Mouse (Mus musculus) liver (tissue): ENCODE measurements around the gene Shf.
"Not testable (repeated sequence)": the region's sequence is repeated elsewhere in the genome, so short reads cannot be mapped to it uniquely, and the experiment has no call there.

ENCODE experiments used
- DNase-seq: peaks from one replicate; pipeline ENCODE4 v3.0.0-alpha.2; 2020; ENCODE audit warnings: mixed read lengths

The Shf gene

DNA sequence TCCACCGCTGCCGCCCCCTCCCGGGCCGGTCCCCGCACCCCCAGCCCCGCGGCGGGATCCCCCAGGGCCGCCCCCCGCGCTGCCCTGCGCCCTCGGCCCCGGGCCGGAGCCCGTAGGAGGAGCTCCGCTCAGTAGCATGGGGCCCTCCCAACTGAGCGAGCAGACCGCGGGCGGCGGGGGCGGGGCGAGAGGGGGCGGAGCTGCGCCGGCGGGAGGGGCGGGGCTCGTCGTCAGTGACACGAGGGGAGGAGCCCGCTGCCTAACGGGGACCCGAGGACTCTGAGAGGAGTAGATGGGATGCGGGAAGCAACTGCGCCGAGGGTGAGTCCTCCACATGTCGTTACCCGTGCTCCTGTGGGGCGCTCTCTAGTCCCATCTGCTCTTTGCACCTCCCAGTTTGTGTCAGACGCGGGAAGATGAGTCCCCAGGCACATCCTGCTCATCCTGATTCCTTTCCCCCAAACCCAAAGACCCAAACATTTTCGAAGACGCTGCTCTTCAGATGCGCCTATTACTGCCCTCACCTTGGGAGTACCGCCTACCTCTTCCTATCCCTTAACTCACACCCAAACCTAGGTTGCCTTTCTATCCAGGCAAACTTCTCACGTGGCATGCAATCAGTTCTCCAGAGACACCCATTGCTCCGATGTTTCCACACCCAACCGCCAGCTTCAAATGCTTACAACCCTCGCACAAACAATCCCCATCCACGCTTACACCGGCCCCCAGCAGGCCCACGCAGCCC lies at the start of gene Shf:
Shf (minus strand) TSS at position 168 of the 745 bp plus-strand sequence.
- DNase-seq = peak; percentile 96

DNA sequence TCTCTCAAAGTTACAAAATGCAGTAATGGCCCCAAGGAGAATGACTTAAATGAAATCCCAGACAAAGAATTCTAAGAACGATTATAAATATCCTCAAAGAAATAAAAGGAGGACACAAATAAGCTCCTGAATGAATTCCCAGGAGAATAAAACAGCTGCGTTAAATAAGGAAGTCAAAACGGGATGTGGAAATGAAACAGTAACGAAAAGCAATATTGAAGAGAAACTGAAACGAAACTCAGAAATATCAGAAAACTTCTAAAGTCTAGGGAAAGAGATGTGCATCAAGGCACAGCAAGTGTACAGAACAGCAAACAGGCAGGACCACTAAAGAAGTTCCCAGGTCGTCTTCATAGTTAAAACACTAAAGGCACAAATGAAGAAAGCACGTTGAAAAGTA lies 40.0 kb upstream of the Shf start:
- no peak for DNase-seq

DNA sequence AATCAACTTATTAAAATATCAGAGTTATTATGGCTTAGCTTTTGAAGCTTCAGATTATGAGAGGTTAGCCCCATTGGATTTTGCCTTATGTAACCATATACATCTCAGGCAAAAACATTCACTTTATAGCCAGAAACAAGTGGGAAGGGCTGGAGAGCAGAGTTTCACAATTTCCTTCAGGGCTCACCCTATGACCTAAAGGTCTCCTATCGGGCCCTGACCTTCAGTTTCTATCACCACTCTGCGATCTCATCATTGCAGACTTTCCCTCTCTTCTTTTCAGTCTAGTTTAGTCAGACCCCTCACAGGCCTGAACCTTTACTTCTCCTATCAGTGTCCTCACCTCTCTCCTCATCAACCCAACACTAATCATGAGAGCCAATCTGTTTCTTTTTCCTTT lies 38.6 kb upstream of the Shf start:
- no peak for DNase-seq

DNA sequence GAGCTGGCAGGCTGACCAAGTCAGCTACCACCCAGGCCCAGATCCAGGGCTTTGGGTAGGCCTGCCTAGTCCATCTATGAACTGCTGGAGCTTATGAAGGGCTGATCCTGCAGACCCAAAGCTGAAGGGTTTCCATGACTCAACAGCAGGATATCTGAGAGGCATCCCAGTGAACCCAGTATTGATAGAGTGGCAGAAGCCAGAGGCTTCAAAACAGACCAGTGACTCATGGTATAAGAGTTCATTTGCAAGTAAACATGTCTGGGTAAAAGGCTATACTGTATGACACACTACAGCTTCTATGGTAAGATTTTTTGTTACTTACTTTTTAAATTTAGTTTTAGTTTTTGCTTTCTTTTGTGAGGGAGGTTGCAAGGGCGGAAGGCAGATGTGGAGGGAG lies 27.2 kb upstream of the Shf start:
- no peak for DNase-seq

DNA sequence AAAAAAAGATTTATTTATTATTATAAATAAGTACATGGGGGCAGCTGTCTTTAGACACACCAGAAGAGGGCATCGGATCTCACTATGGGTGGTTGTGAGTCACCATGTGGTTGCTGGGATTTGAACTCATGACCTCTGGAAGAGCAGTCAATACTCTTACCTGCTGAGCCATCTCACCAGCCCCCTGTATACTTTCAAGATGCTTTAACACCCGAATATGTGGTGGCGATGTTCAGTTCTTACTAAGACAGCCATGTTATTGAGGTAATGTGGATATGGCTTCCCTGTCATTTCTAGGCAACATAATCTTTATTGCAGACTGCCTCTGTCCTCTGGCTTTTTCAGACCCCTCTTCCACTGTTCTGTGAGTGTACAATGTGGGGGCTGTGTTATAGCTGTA lies 18.2 kb upstream of the Shf start:
- DNase-seq = not testable (repeated sequence)

DNA sequence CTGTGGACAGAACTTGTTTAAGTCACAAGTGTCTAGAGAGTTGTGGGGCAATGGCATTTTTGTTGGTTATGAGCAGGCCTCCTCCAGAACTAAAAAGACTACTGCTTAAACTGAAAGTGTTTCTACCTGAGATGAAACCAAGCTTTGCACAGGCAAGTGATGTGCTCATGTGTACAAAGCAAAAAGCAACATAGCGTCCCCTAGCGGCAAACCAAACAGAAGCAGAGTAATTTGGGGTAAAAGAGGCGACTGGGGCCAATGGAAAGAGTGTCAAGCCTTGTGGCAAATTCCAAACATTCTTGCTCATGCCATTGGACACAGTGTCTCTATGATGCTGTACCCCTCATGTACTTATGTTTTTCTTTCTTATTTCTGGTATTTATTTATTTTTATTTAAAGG lies 16.1 kb upstream of the Shf start:
- no peak for DNase-seq

DNA sequence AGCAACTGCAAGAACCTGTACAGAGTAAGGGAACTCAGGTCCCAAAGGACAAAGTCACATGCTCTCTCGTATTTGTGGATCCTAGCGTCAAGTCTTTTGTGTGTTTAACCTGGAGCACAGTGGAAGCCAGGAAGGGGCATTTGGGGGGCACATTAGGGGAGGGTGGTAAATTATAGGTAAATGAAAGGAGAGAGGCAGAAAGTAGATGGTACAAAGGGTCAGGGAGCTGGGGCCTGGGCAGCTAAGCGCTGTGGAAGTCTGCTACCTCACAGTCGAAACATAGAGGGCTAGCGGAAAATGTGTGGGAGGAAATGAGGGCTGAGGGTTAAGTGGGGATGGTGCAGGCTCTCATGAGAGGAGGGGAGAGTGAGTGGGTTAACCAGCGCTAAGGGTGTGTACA lies 13.2 kb upstream of the Shf start:
- no peak for DNase-seq

DNA sequence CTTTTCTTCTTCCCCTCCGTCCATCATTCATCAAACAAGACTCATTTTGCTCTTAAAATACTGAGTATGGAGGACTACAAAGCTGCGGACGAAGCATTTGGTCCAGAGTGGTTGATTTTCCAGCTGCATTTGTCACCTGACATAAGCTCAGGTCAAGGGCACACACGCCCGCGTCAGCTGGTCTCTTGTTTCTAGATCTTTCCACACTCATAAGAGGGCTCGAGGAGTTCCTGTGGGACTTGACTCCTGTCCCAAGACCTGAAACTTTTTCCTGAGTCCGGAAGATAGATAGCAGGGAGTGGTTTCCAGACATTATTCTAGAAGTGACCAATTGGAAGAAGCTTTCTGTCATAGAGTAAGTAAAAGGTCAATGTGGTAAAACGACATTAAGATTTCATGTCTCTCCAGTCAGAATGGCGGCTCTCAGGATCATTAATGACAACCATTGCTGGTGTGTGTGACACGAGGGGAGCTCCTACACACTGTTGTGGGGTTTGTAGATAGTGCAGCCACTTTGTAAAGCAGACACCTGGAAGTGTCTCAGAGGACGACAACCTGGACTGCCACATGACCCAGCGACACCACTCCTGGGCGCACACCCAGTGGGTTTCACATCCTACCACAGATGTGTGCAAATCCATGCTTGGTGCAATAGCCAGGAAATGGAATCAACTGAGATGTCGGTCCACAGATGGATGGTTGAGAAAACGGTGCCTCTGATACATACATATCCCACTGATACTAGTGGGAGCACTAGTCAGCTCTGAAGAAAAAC lies 12.6 kb upstream of the Shf start:
- no peak for DNase-seq

DNA sequence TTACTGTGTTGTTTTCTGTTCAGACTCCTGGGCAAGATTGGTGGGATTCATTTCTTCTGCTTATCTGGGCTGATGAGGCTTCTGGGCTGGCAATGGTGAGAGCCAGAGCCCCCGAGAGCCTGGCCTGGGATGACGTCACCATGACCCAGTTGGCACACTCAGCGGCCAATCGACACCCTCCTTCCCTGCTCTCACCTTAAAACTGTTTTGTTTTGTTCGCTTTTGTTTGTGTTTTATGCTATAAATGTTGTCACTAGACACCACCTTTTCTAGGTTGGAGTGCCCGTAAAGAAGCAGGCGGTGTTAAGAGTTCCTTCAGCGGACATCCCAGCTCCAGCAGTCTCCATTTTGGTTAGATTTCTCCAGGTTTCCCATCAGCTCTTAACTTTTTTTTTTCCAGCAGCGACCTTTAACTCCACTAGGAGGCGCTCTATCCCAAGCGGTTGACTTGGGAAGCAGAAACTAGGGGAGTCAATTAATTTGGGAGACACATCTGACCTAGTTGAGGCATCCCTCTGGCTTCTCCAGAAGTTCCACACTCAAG lies 11.9 kb upstream of the Shf start:
- DNase-seq = peak; percentile 29

DNA sequence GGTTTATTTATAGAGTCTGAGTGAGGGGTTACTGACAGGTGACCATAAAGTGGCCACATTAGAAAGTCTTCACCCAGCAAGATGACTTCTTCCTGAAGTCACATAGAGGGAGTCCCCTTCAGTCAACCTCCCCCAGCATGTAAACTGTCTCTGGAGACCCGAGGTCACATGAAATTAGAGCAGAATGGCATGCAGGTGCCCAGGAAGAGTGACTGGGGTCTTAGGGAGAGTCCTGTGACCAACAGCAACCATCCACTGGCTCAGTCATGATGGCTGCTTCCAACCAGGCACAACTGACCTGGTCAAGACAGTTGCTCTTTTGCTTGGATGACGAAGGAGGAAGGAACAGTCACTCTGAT lies 10.3 kb upstream of the Shf start:
- DNase-seq = no peak

DNA sequence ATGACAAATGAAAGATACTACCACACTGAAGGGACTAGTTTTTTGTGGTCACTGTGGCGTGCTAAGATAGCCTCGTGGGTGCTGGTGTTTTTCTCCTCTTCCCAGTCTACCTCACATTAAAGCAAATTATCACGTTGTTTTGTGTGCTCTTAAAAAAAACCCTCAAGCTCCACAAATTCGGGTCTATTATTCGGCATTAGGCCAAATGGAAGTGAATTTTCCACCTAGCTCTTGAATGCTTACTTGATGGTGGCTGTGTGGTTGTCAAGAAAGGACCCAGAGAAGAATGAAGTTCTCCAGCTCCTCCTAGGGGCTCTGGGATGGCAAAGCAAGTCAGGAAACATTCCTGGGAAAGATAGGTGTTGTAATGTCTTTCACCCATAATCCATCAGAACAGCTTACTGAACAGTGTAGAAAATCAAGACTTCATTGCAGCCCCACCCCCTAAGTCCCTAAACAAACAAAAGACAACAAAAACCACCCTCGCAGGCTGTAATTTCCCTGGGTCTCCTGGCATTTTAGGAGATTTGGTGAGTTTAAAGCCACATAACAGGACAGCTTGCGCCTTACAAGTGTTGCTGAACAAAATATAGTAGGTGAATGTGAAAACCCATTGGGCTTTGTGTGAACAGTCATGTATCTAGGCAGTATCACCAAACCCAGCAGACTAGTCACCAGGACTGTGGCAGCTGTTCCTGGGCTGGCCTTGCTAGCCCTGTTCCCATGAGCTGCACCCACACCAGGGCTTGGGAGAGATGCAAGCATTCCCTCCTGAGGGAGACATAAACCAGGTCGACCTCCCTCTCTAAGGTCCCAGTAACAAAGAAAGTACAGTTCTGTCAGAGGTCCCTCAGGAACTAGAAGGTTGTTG lies 9.7 kb upstream of the Shf start:
- DNase-seq = peak; percentile 42

DNA sequence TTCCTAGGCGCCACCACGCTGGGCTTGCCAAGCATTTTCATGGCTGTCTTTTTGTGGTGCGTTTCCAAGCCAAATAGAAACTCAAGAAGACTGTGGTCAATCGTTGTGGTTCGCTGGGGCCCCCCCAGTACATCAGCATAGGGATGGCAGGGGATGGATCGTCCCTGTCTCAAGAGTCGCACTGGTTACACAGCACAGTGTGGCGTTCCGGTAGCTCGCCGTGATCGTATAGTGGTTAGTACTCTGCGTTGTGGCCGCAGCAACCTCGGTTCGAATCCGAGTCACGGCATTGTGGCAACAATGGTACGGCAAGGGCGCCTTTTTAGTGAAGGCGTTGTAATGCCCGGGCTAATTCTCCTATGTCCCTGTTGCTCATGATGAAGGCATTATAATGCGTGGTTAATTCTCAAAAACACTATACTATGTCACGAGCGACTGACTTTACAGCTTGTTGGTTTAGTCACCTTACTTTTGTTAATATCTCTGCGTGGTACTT lies 8.8 kb upstream of the Shf start:
- DNase-seq = peak; percentile 89

DNA sequence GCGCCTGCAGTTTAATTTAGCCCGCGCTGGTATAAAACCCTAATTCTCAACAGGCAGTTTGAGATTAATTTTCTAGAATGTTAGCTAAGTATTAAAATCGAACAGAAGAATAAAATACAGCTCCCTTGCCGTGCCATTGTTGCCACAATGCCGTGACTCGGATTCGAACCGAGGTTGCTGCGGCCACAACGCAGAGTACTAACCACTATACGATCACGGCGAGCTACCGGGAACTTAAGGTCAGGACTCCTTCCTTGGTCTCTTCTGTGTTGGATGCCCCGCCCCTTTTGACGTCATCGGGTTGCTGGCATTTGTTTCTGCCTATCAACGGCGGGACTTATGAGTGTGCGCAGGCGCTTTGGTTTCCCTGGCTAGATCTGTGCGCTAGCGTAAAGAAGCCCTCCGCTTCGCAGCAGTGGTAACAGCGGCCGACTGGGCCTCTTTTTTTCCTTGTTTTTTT lies 8.3 kb upstream of the Shf start:
- peak; percentile 96 for DNase-seq

DNA sequence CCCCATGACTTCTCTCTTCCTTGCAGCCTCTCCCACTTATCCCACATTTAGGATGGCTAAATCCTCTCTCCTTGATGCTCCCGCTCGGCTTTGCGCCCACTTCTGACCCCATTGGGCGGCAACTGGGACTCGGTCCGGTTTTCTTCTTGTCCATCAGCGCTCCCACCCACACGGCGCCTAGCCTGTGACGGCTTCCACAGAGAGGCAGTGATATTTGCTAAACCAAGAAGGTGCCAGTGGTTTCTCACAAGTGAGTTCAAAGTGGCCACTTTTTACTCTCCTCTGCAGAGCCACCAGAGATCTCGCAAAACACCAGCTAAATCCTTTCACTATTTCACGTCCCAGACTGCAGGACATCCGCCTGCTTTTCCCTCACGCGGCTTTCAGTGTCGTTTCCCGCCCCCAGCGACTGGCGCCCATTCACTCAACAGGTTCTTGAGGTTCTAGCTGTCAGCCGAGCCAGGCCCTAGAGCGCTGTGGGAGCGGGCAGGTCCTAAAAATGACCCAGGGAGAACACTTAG lies 7.1 kb upstream of the Shf start:
- DNase-seq = peak; percentile 69

DNA sequence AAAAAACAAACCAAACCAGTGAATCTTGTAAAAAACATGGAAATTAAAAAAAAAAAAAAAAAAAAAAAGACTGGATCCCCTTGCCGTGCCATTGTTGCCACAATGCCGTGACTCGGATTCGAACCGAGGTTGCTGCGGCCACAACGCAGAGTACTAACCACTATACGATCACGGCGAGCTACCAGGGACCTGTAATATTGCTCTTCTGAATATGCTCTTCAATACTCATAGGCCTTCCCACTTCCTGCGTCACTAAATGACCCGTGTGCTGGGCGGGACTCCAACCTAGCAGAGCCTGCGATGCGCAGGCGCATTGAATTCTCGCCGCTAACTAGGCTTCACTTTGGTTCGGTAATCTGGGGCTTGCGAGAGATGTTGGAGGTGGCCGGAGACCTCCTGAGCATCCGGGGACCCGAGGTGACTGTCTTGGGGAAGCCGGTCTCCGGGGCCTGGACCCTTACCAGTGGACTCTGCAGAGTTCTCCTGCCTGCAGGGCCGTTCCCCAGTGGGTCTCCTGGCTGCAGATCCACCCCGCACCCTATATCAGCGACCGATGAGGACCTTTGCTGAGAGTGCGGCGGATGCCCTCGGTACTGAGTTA lies 6.5 kb upstream of the Shf start:
- peak; percentile 93 for DNase-seq

DNA sequence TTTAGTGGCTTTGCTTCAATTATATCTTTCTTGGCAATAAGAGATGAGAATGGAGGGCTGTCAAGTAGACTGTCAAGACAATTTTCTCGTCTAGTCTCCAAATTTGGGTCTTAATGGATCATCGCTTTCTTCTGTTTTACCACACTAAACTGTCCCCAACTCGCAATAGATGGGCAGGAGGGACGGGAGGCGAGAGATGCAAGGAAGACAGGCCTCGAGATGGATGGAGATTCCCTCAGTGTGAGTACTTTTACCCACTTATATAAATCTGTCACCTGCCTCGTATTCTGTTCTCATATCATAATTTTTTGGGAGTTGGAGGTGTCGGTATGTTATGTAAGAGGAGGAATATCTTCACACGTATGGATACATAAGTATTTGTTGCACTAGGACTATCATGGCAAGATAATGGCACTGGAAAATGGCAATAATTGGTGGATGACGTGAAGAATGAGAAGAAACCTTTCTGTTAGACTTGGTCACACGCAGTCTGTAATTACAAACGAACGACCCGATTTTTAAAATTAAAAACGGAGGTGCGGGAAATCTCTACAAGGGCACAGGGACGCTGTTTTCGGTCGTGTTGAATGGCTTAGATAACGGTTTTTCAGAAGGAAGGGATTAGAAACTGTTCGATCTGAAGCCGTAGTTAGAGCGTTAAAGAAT lies 5.8 kb upstream of the Shf start:
- no peak for DNase-seq

DNA sequence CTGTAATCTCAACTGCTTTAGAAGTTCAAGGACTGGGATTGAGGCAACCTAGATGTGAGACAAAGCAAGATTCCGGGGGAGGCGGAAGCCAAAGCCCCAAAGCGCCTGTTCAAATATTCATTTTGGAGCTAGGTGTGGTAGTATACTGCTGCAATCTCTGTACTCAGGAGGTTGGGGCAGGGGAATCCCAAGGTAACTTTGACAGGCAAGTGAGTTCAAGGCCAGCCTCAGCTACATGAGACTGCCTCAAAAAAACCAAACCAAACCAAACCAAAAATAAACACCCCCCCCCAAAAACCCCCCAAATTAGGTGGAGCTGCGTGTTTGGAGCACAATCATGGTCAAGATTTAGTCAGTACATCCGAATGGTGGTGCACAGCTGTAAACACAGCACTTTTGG lies 5.0 kb upstream of the Shf start:
- no peak for DNase-seq

DNA sequence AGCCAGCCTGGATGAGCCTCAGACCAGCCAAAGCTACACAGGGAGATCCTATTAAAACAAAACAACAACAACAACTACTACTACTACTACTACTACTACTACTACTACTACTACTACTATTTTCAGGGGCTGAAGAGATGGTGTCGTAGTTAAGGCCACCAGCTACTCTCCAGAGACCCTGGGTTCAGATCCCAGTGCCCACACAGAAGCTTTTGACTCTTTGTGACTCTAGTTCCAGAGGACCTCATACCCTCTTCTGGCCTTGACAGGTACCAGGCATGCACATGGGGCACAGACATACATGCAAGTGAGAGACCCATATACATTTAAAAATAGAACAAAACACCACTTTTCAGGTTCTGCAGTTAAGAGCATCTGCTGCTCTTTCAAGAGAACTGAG lies 3.6 kb upstream of the Shf start:
- DNase-seq = no peak

DNA sequence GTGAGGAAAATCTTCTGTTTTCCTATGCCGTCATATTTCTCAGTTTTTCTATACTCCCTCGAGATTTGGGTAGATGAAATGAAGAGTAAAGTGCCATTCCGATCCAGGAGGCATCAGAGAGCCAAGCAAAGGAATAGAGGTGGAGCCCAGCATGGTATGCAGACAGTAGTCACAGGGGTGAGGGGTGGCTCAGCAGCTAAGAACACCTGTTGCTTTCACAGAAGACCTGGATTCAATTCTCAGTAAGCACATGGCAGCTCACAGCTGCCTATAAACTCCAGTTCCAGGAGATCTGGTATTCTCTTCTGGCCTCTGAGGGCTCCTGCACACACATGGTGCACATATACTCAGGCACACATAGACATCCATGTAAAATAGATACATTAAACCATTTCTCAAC lies 3.1 kb upstream of the Shf start:
- DNase-seq = no peak

DNA sequence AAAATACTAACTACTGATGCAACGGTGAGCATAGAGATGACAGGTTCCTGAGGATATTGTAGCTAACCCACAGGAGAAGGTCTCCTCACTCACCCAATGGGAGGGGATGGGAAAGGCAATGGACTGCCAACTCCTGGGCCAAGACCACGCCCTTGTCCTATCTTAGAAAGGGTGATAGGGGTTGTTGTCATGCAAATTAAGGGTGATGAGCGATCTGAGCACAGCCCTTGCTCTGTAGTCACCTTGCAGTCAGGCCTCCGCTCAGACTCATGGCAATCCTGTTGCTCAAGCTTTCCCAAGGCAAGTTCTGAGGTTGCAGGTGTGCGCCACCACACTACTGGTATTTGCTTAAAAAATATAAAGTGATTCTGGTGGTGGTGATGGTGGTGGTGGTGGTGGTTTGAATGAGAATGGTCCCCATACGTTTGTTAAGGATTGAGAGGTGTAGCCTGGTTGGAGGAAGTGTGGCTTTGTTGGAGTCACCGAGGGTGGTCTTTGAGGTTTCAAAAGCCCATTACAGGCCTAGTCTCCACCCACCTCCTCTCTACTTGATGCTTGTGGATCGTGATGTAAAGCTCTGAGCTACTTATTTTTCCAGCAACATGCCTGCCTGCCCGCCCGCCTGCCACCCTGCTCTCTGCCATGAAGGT lies 1.3 kb upstream of the Shf start:
- DNase-seq = no peak
